Mouse (Mus musculus) MEL (cell line): ENCODE data around the gene Myo10. TPM values are rescaled to one million over a fixed set of nuclear protein-coding genes. Genes with fewer than 3 reads are reported as not detected.

Source experiments
- DNase-seq: peaks from one replicate; pipeline ENCODE4 v3.0.0; 2011; ENCODE audit warnings: low read depth, low spot score
- H3K27ac ChIP-seq: 2 replicates; pipeline ENCODE4 v1.5.1; 2012; ENCODE audit warnings: low read depth, mild to moderate bottlenecking, control low read depth, low read length, moderate library complexity; ENCODE audit not compliant: control insufficient read depth
- H3K27me3 ChIP-seq, 2 experiments: fragments of 150-350 bp in 1 of 2; sonication (generic) in 1 of 2; 2 replicates each; pipeline ENCODE4 v1.6.1; 2012; ENCODE audit warnings: low read length in 2 of 2, mild to moderate bottlenecking in 2 of 2, improper control_type of control experiment in 1 of 2, moderate library complexity in 1 of 2; ENCODE audit not compliant: insufficient read depth in 2 of 2, control insufficient read depth in 1 of 2
- H3K36me3 ChIP-seq, 2 experiments: 2 replicates each; pipeline ENCODE4 v1.6.1; 2012 to 2014; ENCODE audit warnings: low read length in 2 of 2, improper control_type of control experiment in 1 of 2, inconsistent platforms in 1 of 2, mild to moderate bottlenecking in 1 of 2; ENCODE audit not compliant: insufficient read depth in 2 of 2, control insufficient read depth in 1 of 2
- H3K4me1 ChIP-seq, 2 experiments: fragments of 150-350 bp in 1 of 2; sonication (generic) in 1 of 2; 2 replicates each; pipeline ENCODE4 v1.6.1; 2012; ENCODE audit warnings: low read length in 2 of 2, improper control_type of control experiment in 1 of 2, mild to moderate bottlenecking in 1 of 2; ENCODE audit not compliant: insufficient read depth in 2 of 2, control insufficient read depth in 1 of 2
- H3K4me3 ChIP-seq, 2 experiments: fragments of 150-350 bp in 1 of 2; sonication (generic) in 1 of 2; 2 replicates each; pipeline ENCODE4 v1.5.1; 2012; ENCODE audit warnings: low read depth in 2 of 2, low read length in 2 of 2, mild to moderate bottlenecking in 2 of 2, moderate library complexity in 2 of 2, control low read depth in 1 of 2, improper control_type of control experiment in 1 of 2; ENCODE audit not compliant: control insufficient read depth in 1 of 2, insufficient read depth in 1 of 2
- H3K79me2 ChIP-seq: 2 replicates; pipeline ENCODE4 v1.6.1; 2012; ENCODE audit warnings: mild to moderate bottlenecking, low read length, moderate library complexity; ENCODE audit not compliant: control insufficient read depth, poor library complexity, insufficient read depth
- H3K9ac ChIP-seq: 2 replicates; pipeline ENCODE4 v1.6.1; 2012; ENCODE audit warnings: low read depth, mild to moderate bottlenecking, control low read depth, low read length, moderate library complexity; ENCODE audit not compliant: control insufficient read depth, poor library complexity, severe bottlenecking
- H3K9me3 ChIP-seq: fragments of 150-350 bp; sonication (generic); replicated peaks from 2 replicates; pipeline ENCODE4 v1.6.1; 2012; ENCODE audit warnings: mild to moderate bottlenecking, low read length, improper control_type of control experiment, moderate library complexity; ENCODE audit not compliant: insufficient read depth
- CTCF ChIP-seq, 3 experiments: IDR thresholded peaks in 2 of 3; conservative IDR thresholded peaks in 1 of 3; 2 replicates each; pipeline ENCODE4 v1.5.1; 2011 to 2012; ENCODE audit warnings: low read length in 3 of 3, low read depth in 2 of 3, mild to moderate bottlenecking in 2 of 3, improper control_type of control experiment in 1 of 3, inconsistent platforms in 1 of 3, mixed read lengths in 1 of 3, moderate library complexity in 1 of 3; ENCODE audit not compliant: control insufficient read depth in 1 of 3, insufficient read depth in 1 of 3, poor library complexity in 1 of 3, severe bottlenecking in 1 of 3
- E2F4 ChIP-seq: IDR thresholded peaks from 2 replicates; pipeline ENCODE4 v1.6.1; 2011; ENCODE audit warnings: low read depth, low read length, improper control_type of control experiment, borderline replicate concordance
- ELF1 ChIP-seq: IDR thresholded peaks from 2 replicates; pipeline ENCODE4 v1.6.1; 2014; ENCODE audit warnings: low read depth, mild to moderate bottlenecking, inconsistent platforms, low read length, improper control_type of control experiment, moderate library complexity
- ETS1 ChIP-seq: IDR thresholded peaks from 2 replicates; pipeline ENCODE4 v1.6.1; 2012; ENCODE audit warnings: low read depth, mild to moderate bottlenecking, inconsistent platforms, low read length, improper control_type of control experiment, moderate library complexity
- GATA1 ChIP-seq: IDR thresholded peaks from 2 replicates; pipeline ENCODE4 v1.6.1; 2011; ENCODE audit warnings: low read depth, low read length, improper control_type of control experiment
- HCFC1 ChIP-seq: IDR thresholded peaks from 2 replicates; pipeline ENCODE4 v1.6.1; 2012; ENCODE audit warnings: low read depth, mild to moderate bottlenecking, inconsistent platforms, low read length, improper control_type of control experiment, moderate library complexity
- JUND ChIP-seq: IDR thresholded peaks from 2 replicates; pipeline ENCODE4 v1.6.1; 2011; ENCODE audit warnings: low read depth, mild to moderate bottlenecking, improper control_type of control experiment, low read length
- KAT2A ChIP-seq: conservative IDR thresholded peaks from 2 replicates; pipeline ENCODE4 v1.6.1; 2012; ENCODE audit warnings: low read depth, low read length, improper control_type of control experiment, inconsistent platforms
- MAFK ChIP-seq: IDR thresholded peaks from 2 replicates; pipeline ENCODE4 v1.6.1; 2011; ENCODE audit warnings: low read depth, mild to moderate bottlenecking, low read length, improper control_type of control experiment, borderline replicate concordance
- MAZ ChIP-seq: IDR thresholded peaks from 2 replicates; pipeline ENCODE4 v1.6.1; 2012; ENCODE audit warnings: low read depth, mild to moderate bottlenecking, inconsistent platforms, low read length, improper control_type of control experiment
- MEF2A ChIP-seq: IDR thresholded peaks from 2 replicates; pipeline ENCODE4 v1.6.1; 2014; ENCODE audit warnings: low read depth, mild to moderate bottlenecking, inconsistent platforms, low read length, improper control_type of control experiment; ENCODE audit not compliant: poor library complexity, insufficient replicate concordance, severe bottlenecking; ENCODE audit errors: extremely low read depth
- MYB ChIP-seq: IDR thresholded peaks from 2 replicates; pipeline ENCODE4 v1.6.1; 2011; ENCODE audit warnings: mild to moderate bottlenecking, low read depth, low read length, improper control_type of control experiment
- POLR2A ChIP-seq, 2 experiments: IDR thresholded peaks; 2 replicates each; pipeline ENCODE4 v1.6.1; 2011 to 2012; ENCODE audit warnings: low read length in 2 of 2, mild to moderate bottlenecking in 2 of 2, control low read depth in 1 of 2, improper control_type of control experiment in 1 of 2, low read depth in 1 of 2, moderate library complexity in 1 of 2; ENCODE audit not compliant: control insufficient read depth in 1 of 2, insufficient read depth in 1 of 2, poor library complexity in 1 of 2
- POLR2AphosphoS5 ChIP-seq: IDR thresholded peaks from 2 replicates; pipeline ENCODE4 v1.6.1; 2012; ENCODE audit warnings: low read depth, borderline replicate concordance, mild to moderate bottlenecking, inconsistent platforms, low read length, moderate library complexity, mixed read lengths
- RAD21 ChIP-seq: IDR thresholded peaks from 2 replicates; pipeline ENCODE4 v1.6.1; 2011; ENCODE audit warnings: mild to moderate bottlenecking, low read depth, low read length, improper control_type of control experiment
- RCOR1 ChIP-seq: IDR thresholded peaks from 2 replicates; pipeline ENCODE4 v1.6.1; 2012; ENCODE audit warnings: low read depth, mild to moderate bottlenecking, inconsistent platforms, low read length, improper control_type of control experiment
- SIN3A ChIP-seq: IDR thresholded peaks from 2 replicates; pipeline ENCODE4 v1.6.1; 2012; ENCODE audit warnings: low read length, improper control_type of control experiment, inconsistent platforms
- TBP ChIP-seq: IDR thresholded peaks from 2 replicates; pipeline ENCODE4 v1.8.0; 2011; ENCODE audit warnings: low read depth, low read length, improper control_type of control experiment
- TCF12 ChIP-seq: IDR thresholded peaks from 2 replicates; pipeline ENCODE4 v1.6.1; 2014; ENCODE audit warnings: low read depth, mild to moderate bottlenecking, inconsistent platforms, low read length, improper control_type of control experiment, moderate library complexity
- UBTF ChIP-seq: IDR thresholded peaks from 2 replicates; pipeline ENCODE4 v1.6.1; 2012; ENCODE audit warnings: low read depth, mild to moderate bottlenecking, inconsistent platforms, low read length, improper control_type of control experiment, moderate library complexity, borderline replicate concordance; ENCODE audit not compliant: insufficient read depth
- USF2 ChIP-seq, 2 experiments: IDR thresholded peaks; 2 replicates each; pipeline ENCODE4 v1.6.1; 2011 to 2012; ENCODE audit warnings: improper control_type of control experiment in 2 of 2, low read length in 2 of 2, borderline replicate concordance in 1 of 2, inconsistent platforms in 1 of 2, low read depth in 1 of 2, mild to moderate bottlenecking in 1 of 2; ENCODE audit not compliant: insufficient read depth in 1 of 2
- ZKSCAN1 ChIP-seq: IDR thresholded peaks from 2 replicates; pipeline ENCODE4 v1.6.1; 2012; ENCODE audit warnings: low read depth, mild to moderate bottlenecking, inconsistent platforms, low read length, improper control_type of control experiment, moderate library complexity
- ZMIZ1 ChIP-seq: IDR thresholded peaks from 2 replicates; pipeline ENCODE4 v1.6.1; 2012; ENCODE audit warnings: low read depth, mild to moderate bottlenecking, inconsistent platforms, low read length, improper control_type of control experiment, moderate library complexity
- ZNF384 ChIP-seq: IDR thresholded peaks from 2 replicates; pipeline ENCODE4 v1.6.1; 2012; ENCODE audit warnings: low read depth, mild to moderate bottlenecking, inconsistent platforms, low read length, improper control_type of control experiment
- polyA plus RNA-seq, 2 experiments: library from polyadenylated mRNA; stranded (reverse) in 1 of 2; unstranded in 1 of 2; fragments of >175 nt in 1 of 2; fragments of >200 nt in 1 of 2; gene quantifications; 2 replicates each; pipeline versions ENCODE4 v1.2.1 to v1.2.4; 2012; ENCODE audit warnings: low replicate concordance in 2 of 2, low read depth in 1 of 2; ENCODE audit not compliant: insufficient read length in 2 of 2, insufficient read depth in 1 of 2, missing spikeins in 1 of 2
- total RNA-seq: library from RNA; depleted of rRNA; stranded (reverse); fragments of 300-350 nt; gene quantifications from 2 replicates; pipeline ENCODE4 v1.2.3, GENCODE M21; 2012

Gene Myo10
- total and polyA plus RNA-seq, 3 experiments = 0.01 TPM; not detected in 2

- TF ChIP-seq TBP (no peak), POLR2AphosphoS5 (no peak), UBTF (no peak), SIN3A (no peak), MYB (no peak), E2F4 (no peak), GATA1 (no peak), TCF12 (no peak), RCOR1 (no peak), ZMIZ1 (no peak), KAT2A (no peak), ZNF384 (no peak)
- TF ChIP-seq, all 39 proteins: peak for 0
- no peak for DNase-seq
- no peak overlapping the region for H3K9ac ChIP-seq
- no peak overlapping the region for H3K27ac ChIP-seq
- no peaks in the 10 kb centered on the region for H3K27me3 ChIP-seq
- H3K79me2 ChIP-seq = no peaks in the 10 kb centered on the region
- no peak overlapping the region for H3K4me3 ChIP-seq
- no peaks in the 10 kb centered on the region for H3K36me3 ChIP-seq
- no peaks in the 10 kb centered on the region for H3K4me1 ChIP-seq
- no peaks in the 10 kb centered on the region for H3K9me3 ChIP-seq
Observed at GRCm38 (mm10) chr15:25689477-25689876, 67.2 kb downstream of the Myo10 start.

- H3K9me3 ChIP-seq = no peaks in the 10 kb centered on the region
Observed at GRCm38 (mm10) chr15:25690066-25690745, 67.9 kb downstream of the Myo10 start.

GRCm38 (mm10) chr15:25690746-25691105, 68.4 kb downstream of the Myo10 start:
- no peak overlapping the region for H3K4me3 ChIP-seq
- no peaks in the 10 kb centered on the region for H3K36me3 ChIP-seq
- no peak overlapping the region for H3K9ac ChIP-seq
- TF ChIP-seq GATA1 (no peak), POLR2A (IDR thresholded peaks at IDR 0.05; ENCODE audit: control insufficient read depth in 1 of 2, insufficient read depth in 1 of 2, low read depth in 1 of 2, low read length in 2 of 2, poor library complexity in 1 of 2) (no peak), MAZ (no peak), MAFK (no peak), KAT2A (no peak), USF2 (IDR thresholded peaks at IDR 0.05; ENCODE audit: borderline replicate concordance in 1 of 2, insufficient read depth in 1 of 2, low read depth in 1 of 2, low read length in 2 of 2) (no peak), RAD21 (no peak), CTCF (IDR thresholded peaks at IDR 0.05 in 2 of 3, conservative IDR thresholded peaks at IDR 0.05 in 1 of 3; ENCODE audit: control insufficient read depth in 1 of 3, insufficient read depth in 1 of 3, low read depth in 2 of 3, low read length in 3 of 3, poor library complexity in 1 of 3, severe bottlenecking in 1 of 3) (no peak), HCFC1 (no peak), ETS1 (no peak), ZKSCAN1 (no peak), JUND (no peak), MEF2A (no peak)
- no peak overlapping the region for H3K27ac ChIP-seq
- no peaks in the 10 kb centered on the region for H3K27me3 ChIP-seq
- DNase-seq = no peak
- no peaks in the 10 kb centered on the region for H3K79me2 ChIP-seq
- H3K4me1 ChIP-seq = no peaks in the 10 kb centered on the region
- no peaks in the 10 kb centered on the region for H3K9me3 ChIP-seq

More at GRCm38 (mm10) chr15:25690066-25690745, 67.9 kb downstream of the Myo10 start:
- Histone ChIP-seq H3K27me3 (no peaks in the 10 kb centered on the region), H3K4me3 (no peak overlapping the region), H3K27ac (no peak overlapping the region), H3K9ac (no peak overlapping the region), H3K4me1 (no peaks in the 10 kb centered on the region), H3K79me2 (no peaks in the 10 kb centered on the region), H3K36me3 (no peaks in the 10 kb centered on the region)
- no peak for DNase-seq
- no peak for TF ChIP-seq ELF1
- TF ChIP-seq MAZ = no peak
